Mouse (Mus musculus) brain, embryonic 18.5 days (tissue): ENCODE data around the gene Nrf1.

Experiments
- DNase-seq: peaks from one replicate; pipeline ENCODE4 v3.0.0-alpha.2; 2012; ENCODE audit warnings: low read depth, low spot score

The Nrf1 gene

DNA sequence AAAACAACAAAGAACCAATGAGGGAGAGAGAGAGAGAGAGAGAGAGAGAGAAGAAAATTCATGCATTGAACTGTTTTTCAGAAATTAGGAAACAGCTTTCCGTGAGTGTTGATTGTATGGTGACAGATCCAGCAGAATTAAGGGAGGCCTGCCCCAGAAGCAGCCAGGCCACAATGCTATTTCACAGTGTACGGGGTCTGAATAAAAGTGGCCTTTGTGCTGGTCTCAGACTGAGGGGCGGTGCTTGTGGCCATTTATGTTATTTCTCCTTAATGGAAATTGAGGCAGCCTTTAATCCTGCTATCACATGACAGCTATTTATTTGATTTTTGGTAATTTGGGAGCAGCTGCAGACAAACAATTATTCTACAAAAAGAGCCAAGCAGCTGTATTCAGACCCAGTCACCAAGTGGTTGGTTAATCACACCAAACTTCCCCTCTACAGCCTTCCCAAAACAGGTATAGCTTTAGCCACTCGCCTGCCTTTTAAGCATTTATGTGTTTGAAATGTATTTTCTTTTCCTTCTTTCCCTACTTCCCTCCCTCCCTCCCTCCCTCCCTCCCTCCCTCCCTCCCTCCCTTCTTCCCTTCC is 31.2 kb downstream of the Nrf1 start:
- DNase-seq = no peak

DNA sequence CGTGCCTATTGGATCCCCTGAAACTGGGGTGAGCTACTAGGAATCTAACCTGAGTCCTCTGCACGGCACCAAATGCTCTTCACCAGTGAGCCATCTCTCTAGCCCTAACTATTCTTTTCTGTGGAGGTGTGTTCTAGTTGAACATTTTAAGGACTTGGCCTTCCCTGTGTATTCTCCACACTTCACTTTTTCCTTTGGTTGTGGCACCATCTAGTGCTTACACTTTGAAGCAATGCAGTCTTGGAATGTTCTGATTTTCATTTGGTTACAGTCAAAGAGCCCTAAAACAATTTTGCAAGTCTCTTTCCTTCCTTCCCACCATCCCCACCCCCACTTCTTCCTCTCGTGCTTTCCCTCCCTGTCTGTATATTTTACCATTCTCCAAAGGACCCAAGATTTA is 33.6 kb downstream of the Nrf1 start:
- DNase-seq = peak; percentile 22

GRCm38 (mm10) chr6:30083307-30083706 is 35.5 kb downstream of the Nrf1 start:
- DNase-seq = no peak

DNA sequence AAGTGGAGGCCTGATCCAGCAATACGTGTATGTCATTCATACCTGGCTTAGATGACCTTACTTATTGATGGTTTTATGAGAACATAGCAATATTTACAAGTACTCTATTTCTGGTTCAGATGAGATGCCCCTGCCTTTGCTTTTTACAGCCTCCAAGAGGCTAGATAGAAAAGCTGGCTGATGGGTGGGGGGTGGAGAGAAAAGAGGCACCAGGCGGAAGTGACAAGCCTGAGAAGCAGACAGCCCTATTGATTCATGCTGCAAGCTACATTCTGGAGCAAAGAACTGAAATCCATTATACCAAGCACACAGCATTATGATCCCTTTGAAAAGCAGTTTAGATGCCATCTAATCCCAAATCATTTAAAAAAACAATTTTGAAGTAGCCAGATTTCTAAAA is 37.6 kb downstream of the Nrf1 start:
- no peak for DNase-seq

DNA sequence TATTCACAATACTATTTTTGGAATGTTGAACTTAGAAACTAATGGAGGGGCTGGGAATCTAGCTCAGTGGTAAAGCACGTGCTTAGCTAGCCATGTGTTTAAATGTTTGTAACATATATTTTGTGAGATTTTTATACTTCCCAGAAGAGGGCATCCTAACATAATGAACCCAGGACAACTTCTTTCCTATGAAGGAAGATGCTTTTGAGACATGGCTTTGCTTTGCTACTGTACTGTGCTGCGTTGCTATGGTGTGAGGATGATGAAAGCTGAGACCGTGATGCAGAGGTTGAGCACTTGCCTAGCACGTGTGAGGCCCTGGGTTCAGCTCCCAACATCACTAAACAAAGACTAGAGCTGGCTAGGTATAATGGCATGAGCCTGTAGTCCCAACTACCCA is 43.4 kb downstream of the Nrf1 start:
- no peak for DNase-seq

DNA sequence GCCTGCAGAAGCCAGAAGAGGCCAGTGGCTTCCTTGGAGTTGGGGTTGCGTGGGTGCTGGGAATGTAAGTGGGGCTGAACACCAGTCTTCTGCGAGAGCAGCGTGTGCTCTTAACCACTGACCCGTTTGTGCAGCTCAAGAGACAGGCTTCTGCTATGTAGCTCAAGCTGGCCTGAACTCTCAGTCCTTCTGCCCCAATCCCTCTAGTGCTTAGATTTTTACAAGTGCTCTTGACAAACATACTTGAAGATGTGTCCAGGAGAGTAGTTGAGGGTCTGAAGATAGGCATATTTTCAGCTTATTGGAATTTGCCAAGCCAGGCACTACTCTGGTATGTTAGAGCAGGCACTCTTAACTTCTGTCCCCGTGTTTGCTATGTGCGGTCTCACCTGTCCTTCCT is 45.0 kb downstream of the Nrf1 start:
- no peak for DNase-seq

DNA sequence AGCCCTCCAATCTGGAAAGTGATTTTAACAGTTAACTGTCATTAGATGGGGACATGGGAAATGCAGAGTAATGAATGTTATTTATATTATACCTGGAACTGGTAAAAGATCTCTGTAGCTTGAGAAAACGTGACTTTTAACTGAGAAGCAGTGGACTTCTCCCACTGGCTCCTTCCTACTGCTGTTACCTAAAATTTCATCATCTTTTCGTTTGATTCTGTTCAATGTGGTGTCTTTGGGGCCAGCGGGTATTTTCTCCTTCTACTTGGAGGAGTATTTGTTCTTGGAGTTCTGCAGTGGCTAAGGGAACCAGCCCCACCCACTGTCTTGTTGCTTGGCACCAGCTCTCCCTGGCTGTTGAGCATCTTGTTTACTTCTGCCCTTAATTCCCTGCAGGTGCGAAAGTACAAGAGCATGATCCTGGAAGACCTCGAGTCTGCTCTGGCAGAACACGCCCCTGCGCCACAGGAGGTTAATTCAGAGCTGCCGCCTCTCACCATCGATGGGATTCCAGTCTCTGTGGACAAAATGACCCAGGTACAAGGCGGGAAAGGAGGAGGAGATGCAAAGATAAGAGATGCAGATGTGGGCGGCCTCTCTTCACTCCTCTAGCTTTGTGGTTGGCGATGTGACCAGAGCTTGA is 54.1 kb downstream of the Nrf1 start:
- no peak for DNase-seq

GRCm38 (mm10) chr6:30106091-30106490 is 58.3 kb downstream of the Nrf1 start:
- DNase-seq = no peak

- no peak for DNase-seq
Measured at GRCm38 (mm10) chr6:30107456-30107855, 59.7 kb downstream of the Nrf1 start.

DNA sequence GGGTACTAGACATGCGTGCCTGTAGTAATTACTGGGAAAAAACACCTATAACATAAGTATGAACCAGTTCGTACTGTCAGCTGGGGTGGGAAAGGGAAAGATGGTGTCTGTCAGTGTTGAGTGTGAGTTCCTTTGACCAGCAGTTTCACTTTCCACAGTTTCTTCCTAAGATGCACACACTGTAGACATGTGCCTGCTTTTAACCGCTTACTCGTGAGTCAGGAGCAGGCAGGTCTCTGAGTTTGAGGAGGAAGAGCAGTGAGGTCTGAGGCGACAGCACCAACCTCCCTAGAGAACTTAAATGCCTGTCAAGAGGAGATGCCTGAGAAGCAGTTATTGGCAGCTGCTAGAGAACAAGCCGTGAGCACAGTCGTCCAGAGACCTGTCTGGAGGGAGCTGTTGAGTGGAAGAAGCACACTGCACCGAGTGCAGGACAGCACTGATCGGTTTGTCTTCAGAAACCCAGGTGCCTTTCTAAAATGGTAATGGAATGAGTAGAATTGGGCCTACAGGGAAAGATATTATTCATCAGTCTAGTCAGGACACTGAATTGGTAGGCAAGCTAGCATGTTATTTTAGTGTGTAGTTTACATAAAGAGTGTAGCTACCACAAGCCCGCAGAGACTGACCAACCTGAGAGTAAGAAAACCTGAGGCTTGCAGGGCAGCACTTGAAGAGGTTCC is 62.2 kb downstream of the Nrf1 start:
- no peak for DNase-seq

DNA sequence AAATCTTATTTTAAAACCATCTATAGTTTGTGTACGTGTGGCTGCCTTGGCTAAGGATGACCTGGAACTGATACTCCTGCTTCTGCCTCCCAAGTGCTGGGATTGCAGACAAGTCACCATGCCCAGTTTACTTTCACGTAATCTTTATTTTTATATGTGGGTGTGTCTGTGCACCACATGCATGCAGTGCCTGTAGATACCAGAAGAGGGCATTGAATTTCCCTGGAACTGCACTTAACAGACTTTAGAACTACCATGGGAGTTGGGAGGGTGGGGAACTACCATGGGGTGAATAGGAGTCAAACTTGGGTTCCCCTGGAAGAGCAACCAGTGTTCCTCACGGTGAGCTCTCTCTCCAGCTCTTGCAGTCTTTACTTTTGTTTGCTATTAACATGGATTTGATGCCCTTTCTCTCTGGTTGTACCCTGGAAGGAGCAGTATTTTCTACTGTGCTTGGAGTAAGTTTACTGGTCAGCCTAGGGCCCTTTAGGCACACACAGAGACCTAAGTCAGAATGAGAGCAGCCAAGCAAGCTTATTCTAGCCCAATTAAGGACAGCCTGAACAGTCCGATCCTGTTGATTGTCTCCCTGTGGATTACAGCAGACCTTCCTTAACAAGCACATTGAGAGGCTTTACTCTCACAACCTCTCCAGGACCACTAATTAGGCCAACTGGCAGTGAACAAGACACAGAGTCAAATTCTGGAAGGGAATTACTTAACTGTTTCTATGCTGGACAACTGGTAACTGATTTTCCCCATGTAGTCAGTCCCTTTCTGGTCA is 64.8 kb downstream of the Nrf1 start:
- no peak for DNase-seq

DNA sequence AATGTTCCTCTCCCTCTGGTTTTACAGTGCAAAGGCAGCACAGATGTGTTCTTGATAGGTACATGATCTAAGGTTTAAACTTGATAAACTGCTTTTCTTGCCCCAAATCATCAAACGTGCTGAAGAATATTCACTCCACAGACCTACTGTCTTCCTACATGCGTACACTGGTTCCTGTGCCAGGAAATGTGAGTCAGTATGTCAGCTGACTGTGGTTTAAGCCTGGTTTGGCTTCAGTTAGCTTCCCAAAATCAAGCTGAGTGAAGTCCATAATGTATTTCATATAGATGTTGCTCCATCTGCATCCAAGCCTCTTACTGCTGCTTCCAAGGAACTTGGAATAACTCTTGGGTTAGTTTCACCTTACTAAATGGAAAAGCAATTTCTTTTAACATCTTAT is 66.3 kb downstream of the Nrf1 start:
- no peak for DNase-seq

GRCm38 (mm10) chr6:30121152-30121551 is 73.4 kb downstream of the Nrf1 start:
- no peak for DNase-seq

GRCm38 (mm10) chr6:30121600-30121999 is 73.8 kb downstream of the Nrf1 start:
- DNase-seq = no peak

GRCm38 (mm10) chr6:30123391-30123790 is 75.6 kb downstream of the Nrf1 start:
- no peak for DNase-seq

DNA sequence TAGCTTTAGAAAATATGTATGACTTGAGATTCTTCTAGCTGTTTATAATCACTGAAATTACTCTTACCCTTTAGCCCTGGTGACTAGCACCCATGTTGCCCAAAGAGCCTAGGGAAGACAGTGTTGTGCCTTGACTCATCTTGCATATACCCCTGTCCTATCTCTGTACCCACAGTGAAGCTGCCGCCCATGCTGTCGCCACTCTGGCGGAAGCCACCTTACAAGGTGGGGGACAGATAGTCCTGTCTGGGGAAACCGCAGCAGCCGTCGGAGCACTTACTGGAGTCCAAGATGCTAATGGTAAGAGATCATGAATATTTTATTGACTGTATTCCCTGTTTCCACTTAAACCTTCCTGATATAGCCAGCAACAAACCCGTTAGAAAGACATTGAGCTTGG is 78.3 kb downstream of the Nrf1 start:
- no peak for DNase-seq

- DNase-seq = no peak
Measured at GRCm38 (mm10) chr6:30126766-30127165, 79.0 kb downstream of the Nrf1 start.

DNA sequence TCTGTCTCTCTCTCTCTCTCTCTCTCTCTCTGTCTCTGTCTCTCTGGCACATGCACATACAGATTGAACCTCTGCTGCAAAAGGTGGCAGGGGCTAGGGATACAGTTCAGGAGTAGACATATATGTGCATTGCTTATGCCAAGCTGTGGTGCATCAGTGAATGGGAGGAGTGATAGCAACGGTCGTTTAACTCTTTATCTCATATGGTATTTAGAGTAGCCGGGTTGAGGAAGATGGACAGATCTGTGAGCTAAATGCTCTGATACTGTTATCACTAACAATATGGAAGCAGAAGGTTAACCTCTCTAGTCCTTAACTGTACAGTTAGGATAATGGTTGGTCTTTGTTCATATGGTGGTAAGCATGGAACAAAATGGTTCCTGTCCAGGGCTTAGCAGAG is 84.6 kb downstream of the Nrf1 start:
- DNase-seq = no peak

DNA sequence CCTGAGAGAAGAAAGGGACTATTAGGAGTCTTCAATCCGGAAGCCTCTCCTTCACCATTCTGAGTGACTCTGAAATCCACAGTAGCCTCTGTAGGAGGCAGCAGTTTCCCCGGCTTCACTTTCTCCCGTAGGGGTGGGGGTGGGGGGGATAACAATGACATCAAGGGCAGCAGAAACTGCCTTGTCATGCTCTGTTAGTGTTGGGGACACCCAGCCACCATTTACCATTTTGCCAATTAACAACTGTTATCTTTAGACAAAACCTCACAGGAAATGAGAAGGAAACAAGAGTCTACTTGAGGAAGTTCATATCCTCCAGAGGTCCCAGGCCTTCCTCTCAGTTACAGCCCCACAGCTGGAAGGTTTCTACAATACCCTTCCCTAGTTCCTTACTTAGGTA is 87.8 kb downstream of the Nrf1 start:
- no peak for DNase-seq

GRCm38 (mm10) chr6:30137227-30137626 is 89.4 kb downstream of the Nrf1 start:
- no peak for DNase-seq

DNA sequence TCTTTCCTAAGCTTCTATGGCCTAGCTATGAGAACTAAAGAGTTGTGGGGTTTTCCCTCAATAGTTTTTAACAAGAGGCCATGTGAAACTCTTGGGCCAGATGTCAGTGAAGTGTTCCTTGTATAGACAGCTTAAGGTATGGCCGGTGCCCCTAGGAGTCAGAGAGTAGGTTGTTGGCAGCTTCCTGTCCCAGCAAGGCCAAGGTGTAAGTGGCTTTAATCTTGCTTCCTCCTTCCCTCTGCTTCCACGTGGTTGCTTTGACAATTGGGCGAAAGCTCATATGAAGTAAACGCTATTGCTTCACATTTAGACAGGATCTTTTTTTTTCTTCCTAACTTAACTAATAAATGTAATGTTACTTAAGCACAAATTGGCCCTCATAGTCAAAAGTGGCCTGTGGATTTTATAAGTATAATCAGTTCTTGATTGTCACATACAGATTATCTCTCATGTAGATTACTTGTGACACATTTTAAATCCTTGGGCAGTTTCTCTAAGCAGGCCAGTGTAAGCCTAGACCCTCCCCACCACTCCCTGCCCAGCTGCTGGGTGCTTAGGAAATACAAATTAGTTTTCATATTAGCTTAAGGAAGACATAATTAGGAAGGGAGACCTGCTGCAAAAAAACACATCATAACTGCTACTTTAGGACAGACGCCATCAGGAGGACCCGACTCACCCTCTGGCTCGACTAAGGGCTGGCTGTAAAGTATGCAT is 91.7 kb downstream of the Nrf1 start:
- DNase-seq = no peak

DNA sequence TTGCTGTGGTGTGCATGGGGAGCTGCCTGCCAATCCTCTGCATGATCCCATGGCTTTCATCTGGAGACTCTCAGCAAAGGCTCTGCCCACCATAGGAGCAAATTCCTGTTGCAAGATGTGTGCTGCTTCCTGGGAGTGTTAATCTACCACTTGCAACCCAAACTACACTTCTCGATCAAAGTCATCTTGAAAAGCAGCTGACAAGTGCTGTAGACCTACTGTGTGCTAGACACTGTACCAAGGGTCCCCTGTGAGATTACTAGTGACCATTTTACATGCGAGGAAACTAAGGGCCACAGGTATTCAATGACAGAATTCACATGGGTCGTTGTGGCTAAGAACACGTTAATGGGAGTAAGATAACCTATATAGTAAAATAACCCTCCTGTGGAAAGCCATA is 95.5 kb downstream of the Nrf1 start:
- DNase-seq = no peak
